Mouse (Mus musculus) layer of hippocampus, postnatal 14 days (tissue): Measurements from ENCODE around the gene Ccl9. TPM values are rescaled to one million over a fixed set of nuclear protein-coding genes. Genes with fewer than 3 reads are reported as not detected.

ENCODE experiments used
- DNase-seq, 2 experiments: peaks; one replicate each; pipeline ENCODE4 v3.0.0; 2021 to 2022; ENCODE audit warnings: low spot score in 2 of 2, mixed read lengths in 1 of 2
- long read RNA-seq, 2 experiments: library from polyadenylated mRNA; stranded (forward); transcript quantifications; one replicate each; pipeline ENCODE4 v2.0.0; 2021
- total RNA-seq, 2 experiments: library from RNA; stranded (reverse); gene quantifications; 2 replicates each; pipeline ENCODE4 v1.2.3; 2021

The Ccl9 gene
- total RNA-seq = 1 to 10 TPM; 5.6 to 6.8 TPM
- long read RNA-seq, experiment 1, partial matches to known transcripts = 0 of 1 reads
- long read RNA-seq, experiment 1, other reads (novel, unspliced or antisense) = 0 of 1 reads
- long read RNA-seq, experiment 2, partial matches to known transcripts = 0 of 2 reads
- long read RNA-seq, experiment 2, other reads (novel, unspliced or antisense) = 1 of 2 reads

- DNase-seq = no peak
Observed at GRCm38 (mm10) chr11:83578186-83578760, at the start of gene Ccl9. Gene Ccl9 (minus strand): TSS chr11:83578636.

- no peak for DNase-seq
Observed at GRCm38 (mm10) chr11:83623586-83623985, 45.1 kb upstream of the Ccl9 start.

- DNase-seq = no peak
Observed at GRCm38 (mm10) chr11:83619037-83619436, 40.6 kb upstream of the Ccl9 start.

GRCm38 (mm10) chr11:83618238-83618637, 39.8 kb upstream of the Ccl9 start:
- no peak for DNase-seq

GRCm38 (mm10) chr11:83616586-83616985, 38.1 kb upstream of the Ccl9 start:
- DNase-seq = no peak

GRCm38 (mm10) chr11:83610900-83611299, 32.5 kb upstream of the Ccl9 start:
- no peak for DNase-seq

- no peak for DNase-seq
Observed at GRCm38 (mm10) chr11:83606396-83606795, 28.0 kb upstream of the Ccl9 start.

GRCm38 (mm10) chr11:83605535-83605934, 27.1 kb upstream of the Ccl9 start:
- DNase-seq = no peak

- no peak for DNase-seq
Observed at GRCm38 (mm10) chr11:83604698-83605097, 26.3 kb upstream of the Ccl9 start.

GRCm38 (mm10) chr11:83603399-83603798, 25.0 kb upstream of the Ccl9 start:
- DNase-seq = no peak

GRCm38 (mm10) chr11:83600576-83600975, 22.1 kb upstream of the Ccl9 start:
- DNase-seq = no peak

- DNase-seq = no peak
Observed at GRCm38 (mm10) chr11:83598991-83599390, 20.6 kb upstream of the Ccl9 start.

- no peak for DNase-seq
Observed at GRCm38 (mm10) chr11:83598207-83598837, 19.9 kb upstream of the Ccl9 start.

- DNase-seq = no peak
Observed at GRCm38 (mm10) chr11:83597796-83598195, 19.4 kb upstream of the Ccl9 start.

GRCm38 (mm10) chr11:83595669-83596455, 17.4 kb upstream of the Ccl9 start:
- DNase-seq = no peak

- no peak for DNase-seq
Observed at GRCm38 (mm10) chr11:83593453-83593852, 15.0 kb upstream of the Ccl9 start.

- no peak for DNase-seq
Observed at GRCm38 (mm10) chr11:83592853-83593252, 14.4 kb upstream of the Ccl9 start, which contains the start of gene Ccl6. Gene Ccl6 (minus strand): TSS chr11:83593087.

- no peak for DNase-seq
Observed at GRCm38 (mm10) chr11:83584232-83584631, 5.8 kb upstream of the Ccl9 start.

- no peak for DNase-seq
Observed at GRCm38 (mm10) chr11:83583450-83583754, 5.0 kb upstream of the Ccl9 start.

- no peak for DNase-seq
Observed at GRCm38 (mm10) chr11:83582626-83583449, 4.4 kb upstream of the Ccl9 start.
